Mouse (Mus musculus) MEL (cell line): ENCODE measurements around the gene Rnaseh2b. TPM values are rescaled to one million over a fixed set of nuclear protein-coding genes. Genes with fewer than 3 reads are reported as not detected.

Experiments
- DNase-seq: peaks from one replicate; pipeline ENCODE4 v3.0.0; 2011; ENCODE audit warnings: low read depth, low spot score
- H3K27ac ChIP-seq: 2 replicates; pipeline ENCODE4 v1.5.1; 2012; ENCODE audit warnings: low read depth, mild to moderate bottlenecking, control low read depth, low read length, moderate library complexity; ENCODE audit not compliant: control insufficient read depth
- H3K27me3 ChIP-seq, 2 experiments: fragments of 150-350 bp in 1 of 2; sonication (generic) in 1 of 2; 2 replicates each; pipeline ENCODE4 v1.6.1; 2012; ENCODE audit warnings: low read length in 2 of 2, mild to moderate bottlenecking in 2 of 2, improper control_type of control experiment in 1 of 2, moderate library complexity in 1 of 2; ENCODE audit not compliant: insufficient read depth in 2 of 2, control insufficient read depth in 1 of 2
- H3K36me3 ChIP-seq, 2 experiments: 2 replicates each; pipeline ENCODE4 v1.6.1; 2012 to 2014; ENCODE audit warnings: low read length in 2 of 2, improper control_type of control experiment in 1 of 2, inconsistent platforms in 1 of 2, mild to moderate bottlenecking in 1 of 2; ENCODE audit not compliant: insufficient read depth in 2 of 2, control insufficient read depth in 1 of 2
- H3K4me1 ChIP-seq, 2 experiments: fragments of 150-350 bp in 1 of 2; sonication (generic) in 1 of 2; 2 replicates each; pipeline ENCODE4 v1.6.1; 2012; ENCODE audit warnings: low read length in 2 of 2, improper control_type of control experiment in 1 of 2, mild to moderate bottlenecking in 1 of 2; ENCODE audit not compliant: insufficient read depth in 2 of 2, control insufficient read depth in 1 of 2
- H3K4me3 ChIP-seq, 2 experiments: fragments of 150-350 bp in 1 of 2; sonication (generic) in 1 of 2; 2 replicates each; pipeline ENCODE4 v1.5.1; 2012; ENCODE audit warnings: low read depth in 2 of 2, low read length in 2 of 2, mild to moderate bottlenecking in 2 of 2, moderate library complexity in 2 of 2, control low read depth in 1 of 2, improper control_type of control experiment in 1 of 2; ENCODE audit not compliant: control insufficient read depth in 1 of 2, insufficient read depth in 1 of 2
- H3K79me2 ChIP-seq: 2 replicates; pipeline ENCODE4 v1.6.1; 2012; ENCODE audit warnings: mild to moderate bottlenecking, low read length, moderate library complexity; ENCODE audit not compliant: control insufficient read depth, poor library complexity, insufficient read depth
- H3K9ac ChIP-seq: 2 replicates; pipeline ENCODE4 v1.6.1; 2012; ENCODE audit warnings: low read depth, mild to moderate bottlenecking, control low read depth, low read length, moderate library complexity; ENCODE audit not compliant: control insufficient read depth, poor library complexity, severe bottlenecking
- H3K9me3 ChIP-seq: fragments of 150-350 bp; sonication (generic); replicated peaks from 2 replicates; pipeline ENCODE4 v1.6.1; 2012; ENCODE audit warnings: mild to moderate bottlenecking, low read length, improper control_type of control experiment, moderate library complexity; ENCODE audit not compliant: insufficient read depth
- BHLHE40 ChIP-seq: IDR thresholded peaks from 2 replicates; pipeline ENCODE4 v1.6.1; 2012; ENCODE audit warnings: low read depth, mild to moderate bottlenecking, inconsistent platforms, low read length, improper control_type of control experiment, borderline replicate concordance
- MAFK ChIP-seq: IDR thresholded peaks from 2 replicates; pipeline ENCODE4 v1.6.1; 2011; ENCODE audit warnings: low read depth, mild to moderate bottlenecking, low read length, improper control_type of control experiment, borderline replicate concordance
- MAZ ChIP-seq: IDR thresholded peaks from 2 replicates; pipeline ENCODE4 v1.6.1; 2012; ENCODE audit warnings: low read depth, mild to moderate bottlenecking, inconsistent platforms, low read length, improper control_type of control experiment
- POLR2AphosphoS5 ChIP-seq: IDR thresholded peaks from 2 replicates; pipeline ENCODE4 v1.6.1; 2012; ENCODE audit warnings: low read depth, borderline replicate concordance, mild to moderate bottlenecking, inconsistent platforms, low read length, moderate library complexity, mixed read lengths
- RAD21 ChIP-seq: IDR thresholded peaks from 2 replicates; pipeline ENCODE4 v1.6.1; 2011; ENCODE audit warnings: mild to moderate bottlenecking, low read depth, low read length, improper control_type of control experiment
- TAL1 ChIP-seq: IDR thresholded peaks from 2 replicates; pipeline ENCODE4 v1.6.1; 2012; ENCODE audit warnings: mild to moderate bottlenecking, inconsistent platforms, low read length, moderate library complexity, mixed read lengths
- USF1 ChIP-seq: IDR thresholded peaks from 2 replicates; pipeline ENCODE4 v1.6.1; 2014; ENCODE audit warnings: low read depth, mild to moderate bottlenecking, inconsistent platforms, low read length, improper control_type of control experiment, moderate library complexity
- USF2 ChIP-seq, 2 experiments: IDR thresholded peaks; 2 replicates each; pipeline ENCODE4 v1.6.1; 2011 to 2012; ENCODE audit warnings: improper control_type of control experiment in 2 of 2, low read length in 2 of 2, borderline replicate concordance in 1 of 2, inconsistent platforms in 1 of 2, low read depth in 1 of 2, mild to moderate bottlenecking in 1 of 2; ENCODE audit not compliant: insufficient read depth in 1 of 2
- ZNF384 ChIP-seq: IDR thresholded peaks from 2 replicates; pipeline ENCODE4 v1.6.1; 2012; ENCODE audit warnings: low read depth, mild to moderate bottlenecking, inconsistent platforms, low read length, improper control_type of control experiment
- polyA plus RNA-seq, 2 experiments: library from polyadenylated mRNA; stranded (reverse) in 1 of 2; unstranded in 1 of 2; fragments of >175 nt in 1 of 2; fragments of >200 nt in 1 of 2; gene quantifications; 2 replicates each; pipeline versions ENCODE4 v1.2.1 to v1.2.4; 2012; ENCODE audit warnings: low replicate concordance in 2 of 2, low read depth in 1 of 2; ENCODE audit not compliant: insufficient read length in 2 of 2, insufficient read depth in 1 of 2, missing spikeins in 1 of 2
- total RNA-seq: library from RNA; depleted of rRNA; stranded (reverse); fragments of 300-350 nt; gene quantifications from 2 replicates; pipeline ENCODE4 v1.2.3, GENCODE M21; 2012

The Rnaseh2b gene
- total and polyA plus RNA-seq, 3 experiments = 50.2 to 412 (median 88.2) TPM

- DNase-seq = no peak
- TF ChIP-seq RAD21 (no peak), TAL1 (no peak), MAFK (no peak), POLR2AphosphoS5 (no peak), ZNF384 (no peak)
- H3K4me1 ChIP-seq = no peaks in the 10 kb centered on the region
These were observed 9.4 kb upstream of the Rnaseh2b start for GRCm38 (mm10) chr14:62282974-62283373.

GRCm38 (mm10) chr14:62288731-62289130, 3.7 kb upstream of the Rnaseh2b start:
- TF ChIP-seq USF1 (no peak), TAL1 (no peak), USF2 (IDR thresholded peaks at IDR 0.05; ENCODE audit: borderline replicate concordance in 1 of 2, insufficient read depth in 1 of 2, low read depth in 1 of 2, low read length in 2 of 2) (no peak), MAZ (no peak), RAD21 (no peak)
- Histone ChIP-seq H3K79me2 (no peaks in the 10 kb centered on the region), H3K9ac (no peak overlapping the region), H3K36me3 (no peaks in the 10 kb centered on the region), H3K4me1 (no peaks in the 10 kb centered on the region), H3K4me3 (no peak overlapping the region), H3K27me3 (no peaks in the 10 kb centered on the region; a peak in 1 of 4 replicates), H3K27ac (no peak overlapping the region), H3K9me3 (no peaks in the 10 kb centered on the region)
- no peak for DNase-seq

More at GRCm38 (mm10) chr14:62282974-62283373, 9.4 kb upstream of the Rnaseh2b start:
- no peak overlapping the region for H3K27ac ChIP-seq
- H3K4me3 ChIP-seq = no peak overlapping the region
- H3K9me3 ChIP-seq = no peaks in the 10 kb centered on the region
- no peaks in the 10 kb centered on the region for H3K79me2 ChIP-seq
- no peaks in the 10 kb centered on the region for H3K36me3 ChIP-seq
- H3K27me3 ChIP-seq = no peaks in the 10 kb centered on the region; a peak in 1 of 4 replicates
- no peak overlapping the region for H3K9ac ChIP-seq

GRCm38 (mm10) chr14:62291406-62291987, 892 bp upstream of the Rnaseh2b start:
- no peaks in the 10 kb centered on the region for H3K4me1 ChIP-seq
- no peak for TF ChIP-seq BHLHE40

More at GRCm38 (mm10) chr14:62291406-62291987, 892 bp upstream of the Rnaseh2b start:
- DNase-seq = no peak
- Histone ChIP-seq H3K36me3 (no peaks in the 10 kb centered on the region), H3K4me3 (no peak overlapping the region), H3K9me3 (no peaks in the 10 kb centered on the region), H3K27ac (no peak overlapping the region), H3K27me3 (no peaks in the 10 kb centered on the region; a peak in 1 of 4 replicates), H3K79me2 (no peaks in the 10 kb centered on the region), H3K9ac (no peak overlapping the region)
